Mouse (Mus musculus) heart, adult 2 months (tissue): ENCODE results near the gene Dnajb1. TPM values are rescaled to one million over a fixed set of nuclear protein-coding genes. Genes with fewer than 3 reads are reported as not detected.
"Not testable (repeated sequence)": the region's sequence is repeated elsewhere in the genome, so short reads cannot be mapped to it uniquely, and the experiment has no call there.

Experiments
- DNase-seq, 2 experiments: peaks; one replicate each; pipeline ENCODE4 v3.0.0; 2021
- H3K27ac ChIP-seq: fragments of 200-600 bp; 2 replicates; pipeline ENCODE4 v1.8.1; 2022
- H3K27me3 ChIP-seq: fragments of 200-500 bp; 2 replicates; pipeline ENCODE4 v1.6.1; 2012; ENCODE audit warnings: mild to moderate bottlenecking, low read length, inconsistent platforms, mixed read lengths; ENCODE audit not compliant: control insufficient read depth, insufficient read depth
- H3K36me3 ChIP-seq: fragments of 200-500 bp; 2 replicates; pipeline ENCODE4 v1.6.1; 2012; ENCODE audit warnings: low read length, inconsistent platforms; ENCODE audit not compliant: control insufficient read depth, insufficient read depth
- H3K4me1 ChIP-seq: fragments of 200-500 bp; 2 replicates; pipeline ENCODE4 v1.6.1; 2011; ENCODE audit warnings: low read length; ENCODE audit not compliant: control insufficient read depth, insufficient read depth
- H3K4me3 ChIP-seq: fragments of 200-600 bp; 2 replicates; pipeline ENCODE4 v1.8.1; 2022
- H3K79me2 ChIP-seq: fragments of 200-500 bp; replicated peaks from 2 replicates; pipeline ENCODE4 v1.6.1; 2012; ENCODE audit warnings: mild to moderate bottlenecking, inconsistent platforms, low read length, moderate library complexity, mixed read lengths; ENCODE audit not compliant: control insufficient read depth, insufficient read depth
- H3K9ac ChIP-seq: fragments of 200-500 bp; 2 replicates; pipeline ENCODE4 v1.6.1; 2012; ENCODE audit warnings: low read depth, mild to moderate bottlenecking, control low read depth, inconsistent platforms, low read length, mixed read lengths
- CTCF ChIP-seq: fragments of 200-600 bp; IDR thresholded peaks from 2 replicates; pipeline ENCODE4 v1.8.1; 2022; ENCODE audit warnings: antibody characterized with exemption, mild to moderate bottlenecking, moderate library complexity
- EP300 ChIP-seq: fragments of 200-500 bp; IDR thresholded peaks from 2 replicates; pipeline ENCODE4 v1.6.1; 2011; ENCODE audit warnings: low read depth, low read length, control low read depth; ENCODE audit not compliant: insufficient read depth
- POLR2A ChIP-seq: fragments of 200-500 bp; IDR thresholded peaks from 2 replicates; pipeline ENCODE4 v1.6.1; 2011; ENCODE audit warnings: mild to moderate bottlenecking, low read depth, low read length, control low read depth; ENCODE audit not compliant: insufficient read depth
- WGBS: fragments of 180-500 bp; shearing (Covaris S2); methylation state at CpG from one replicate; pipeline ENCODE4 v1.1.7; 2018; 5-methylcytosine and 5-hydroxymethylcytosine counted together
- intact Hi-C: fragments of 180-260 bp; cut with DNase I; formaldehyde crosslinking; loops from one replicate; pipeline ENCODE4 v1.15.1; 2025
- polyA plus RNA-seq: library from polyadenylated mRNA; depleted of rRNA; stranded (reverse); fragments of >200 nt; gene quantifications from 2 replicates; pipeline ENCODE4 v1.2.3, GENCODE M21; 2012
- total RNA-seq, 2 experiments: library from RNA; stranded (reverse); gene quantifications; 2 replicates each; pipeline ENCODE4 v1.2.3; 2021

Gene Dnajb1
- total and polyA plus RNA-seq, 3 experiments = 11.3 to 16.8 (median 13.4) TPM

GRCm38 (mm10) chr8:83567668-83568067 is 40.3 kb upstream of the Dnajb1 start:
- 48% methylated on average over 3 of the region's 3 CpGs for WGBS
- H3K4me1 ChIP-seq = peaks cover 6% of the 10 kb centered on the region
- intact Hi-C loops = loop anchor here (5.0 kb wide), 1 partner anchor 40 kb away; the partner anchor contains the start of genes Dnajb1 and Tecr
- TF ChIP-seq CTCF (no peak), POLR2A (no peak), EP300 (no peak)
- no peaks in the 10 kb centered on the region for H3K27me3 ChIP-seq
- peak overlapping the region; percentile 64 for H3K4me3 ChIP-seq
- peak overlapping the region; percentile 80; the same call in 1 of the 2 replicates for H3K9ac ChIP-seq
- peaks cover 6% of the 10 kb centered on the region; the same call in 1 of the 2 replicates for H3K79me2 ChIP-seq
- DNase-seq = no peak
- peak overlapping the region; percentile 97; the same call in 1 of the 2 replicates for H3K27ac ChIP-seq
- no peaks in the 10 kb centered on the region for H3K36me3 ChIP-seq

DNA sequence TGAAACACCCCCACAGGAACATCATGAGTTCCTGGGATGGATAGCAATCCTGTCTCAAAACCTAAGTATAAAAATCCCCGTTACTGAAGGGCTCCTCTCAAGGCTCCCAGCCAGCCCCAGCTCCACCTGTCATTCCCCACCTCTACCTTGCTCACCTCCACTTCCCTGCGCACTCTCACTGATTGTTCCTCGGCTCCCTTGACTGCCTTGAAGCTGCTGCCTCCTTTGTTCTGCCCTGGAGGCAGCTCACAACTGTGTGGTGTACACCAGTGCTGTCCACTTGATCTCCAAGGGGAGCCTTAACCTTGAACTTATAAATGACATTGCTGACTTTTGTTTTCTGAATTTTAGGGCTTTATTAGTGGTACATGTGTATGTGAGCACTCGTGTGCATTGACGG is 39.9 kb upstream of the Dnajb1 start:
- Histone ChIP-seq H3K4me3 (no peak overlapping the region), H3K36me3 (no peaks in the 10 kb centered on the region), H3K27me3 (no peaks in the 10 kb centered on the region), H3K9ac (no peak overlapping the region), H3K27ac (no peak overlapping the region), H3K79me2 (peaks cover 6% of the 10 kb centered on the region; the same call in 1 of the 2 replicates), H3K4me1 (peaks cover 6% of the 10 kb centered on the region)
- DNase-seq = peak in 1 of 2 experiments; percentile 23
- TF ChIP-seq POLR2A (no peak), EP300 (no peak), CTCF (no peak)
- 59% methylated on average over 5 of the region's 5 CpGs for WGBS
- intact Hi-C loops = loop anchor here (5.0 kb wide), 1 partner anchor 39 kb away; the partner anchor contains the start of genes Dnajb1 and Tecr

DNA sequence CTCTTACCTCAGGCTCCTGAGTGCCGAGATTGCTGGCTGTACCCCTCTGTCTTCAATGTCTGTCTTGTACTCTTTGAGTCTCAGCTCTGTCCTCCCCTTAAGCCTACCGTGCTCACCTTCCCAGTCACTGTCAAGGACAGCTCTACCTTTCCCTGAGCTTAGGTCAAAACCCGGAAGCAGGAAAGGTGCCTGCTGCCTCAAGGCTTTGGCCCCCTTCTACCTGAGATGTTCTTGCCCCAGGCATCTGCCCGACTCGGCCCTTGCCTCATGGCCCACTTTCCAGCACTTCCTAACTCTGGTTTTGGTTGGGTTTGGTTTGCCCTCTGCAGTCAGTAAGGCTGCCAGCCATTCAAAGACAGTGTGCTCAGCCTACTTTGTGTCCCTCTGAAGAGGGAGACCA is 39.2 kb upstream of the Dnajb1 start:
- no peak overlapping the region for H3K9ac ChIP-seq
- no peaks in the 10 kb centered on the region for H3K27me3 ChIP-seq
- no peak overlapping the region for H3K4me3 ChIP-seq
- DNase-seq = no peak
- no peak overlapping the region; the same call in 1 of the 2 replicates for H3K27ac ChIP-seq
- peaks cover 6% of the 10 kb centered on the region; the same call in 1 of the 2 replicates for H3K79me2 ChIP-seq
- WGBS = 56% methylated on average over 5 of the region's 5 CpGs
- H3K4me1 ChIP-seq = peaks cover 6% of the 10 kb centered on the region
- intact Hi-C loops = loop anchor here (5.0 kb wide), 1 partner anchor 39 kb away; the partner anchor contains the start of genes Dnajb1 and Tecr
- TF ChIP-seq CTCF = no peak
- TF ChIP-seq POLR2A = no peak
- TF ChIP-seq EP300 = no peak
- H3K36me3 ChIP-seq = no peaks in the 10 kb centered on the region

DNA sequence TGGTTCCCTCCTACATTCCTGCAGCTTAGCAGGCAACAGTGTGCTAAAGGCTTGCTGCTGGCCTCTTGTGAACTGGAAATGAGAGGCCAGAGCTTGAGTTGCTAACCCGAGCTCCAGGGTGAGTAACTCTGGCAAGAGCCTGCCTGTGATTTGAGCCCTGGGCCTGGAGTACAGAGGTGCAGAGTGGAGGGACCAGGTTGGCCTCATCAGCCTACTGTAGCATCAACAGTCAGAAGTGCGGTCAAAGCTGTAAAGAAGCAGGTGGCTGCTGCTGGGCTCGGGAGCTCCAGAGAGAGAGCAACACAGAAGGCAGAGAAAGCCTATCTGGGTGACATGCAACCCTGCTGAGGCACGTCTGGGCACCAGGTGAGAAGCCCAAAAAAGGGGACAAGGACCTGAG is 38.8 kb upstream of the Dnajb1 start:
- 58% methylated on average over 4 of the region's 4 CpGs for WGBS
- H3K36me3 ChIP-seq = no peaks in the 10 kb centered on the region
- H3K27ac ChIP-seq = no peak overlapping the region; the same call in 1 of the 2 replicates
- H3K79me2 ChIP-seq = peaks cover 6% of the 10 kb centered on the region; the same call in 1 of the 2 replicates
- H3K4me3 ChIP-seq = no peak overlapping the region
- intact Hi-C loops = loop anchor here (5.0 kb wide), 1 partner anchor 38 kb away; the partner anchor contains the start of genes Dnajb1 and Tecr
- H3K27me3 ChIP-seq = no peaks in the 10 kb centered on the region
- H3K4me1 ChIP-seq = peaks cover 6% of the 10 kb centered on the region
- TF ChIP-seq EP300 (no peak), CTCF (no peak), POLR2A (no peak)
- H3K9ac ChIP-seq = no peak overlapping the region
- no peak for DNase-seq

- Histone ChIP-seq H3K4me3 (no peak overlapping the region), H3K27ac (no peak overlapping the region), H3K36me3 (no peaks in the 10 kb centered on the region), H3K4me1 (peaks cover 6% of the 10 kb centered on the region), H3K27me3 (no peaks in the 10 kb centered on the region), H3K9ac (no peak overlapping the region), H3K79me2 (peaks cover 6% of the 10 kb centered on the region; the same call in 1 of the 2 replicates)
- intact Hi-C loops = no loop called here
- TF ChIP-seq CTCF = no peak
- 0 out of 2 replicates have a peak, but pooled peaks have one; percentile 7 for TF ChIP-seq POLR2A
- WGBS = 77% methylated on average over 15 of the region's 15 CpGs
- DNase-seq = no peak
Observed at GRCm38 (mm10) chr8:83570272-83571000, 37.6 kb upstream of the Dnajb1 start.

DNA sequence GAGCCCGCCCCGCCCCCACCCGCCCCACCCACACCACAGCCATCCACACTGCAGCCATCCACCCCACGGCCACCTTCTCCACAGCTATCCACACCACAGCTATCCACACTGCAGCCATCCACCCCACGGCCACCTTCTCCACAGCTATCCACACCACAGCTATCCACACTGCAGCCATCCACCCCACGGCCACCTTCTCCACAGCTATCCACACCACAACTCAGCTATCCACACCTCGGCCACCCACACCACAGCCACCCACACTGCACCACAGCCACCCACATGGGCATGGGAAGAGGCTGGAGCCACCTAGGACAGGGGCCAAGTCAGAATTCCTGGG is 37.0 kb upstream of the Dnajb1 start:
- WGBS = 83% methylated on average over 5 of the region's 7 CpGs
- DNase-seq, intact Hi-C loops, H3K79me2 ChIP-seq, H3K4me3 ChIP-seq, H3K27ac ChIP-seq, H3K4me1 ChIP-seq, H3K27me3 ChIP-seq, H3K36me3 ChIP-seq, H3K9ac ChIP-seq: not testable (repeated sequence)
